Mouse (Mus musculus) forebrain, postnatal 0 days (tissue): Measurements from ENCODE around the gene Mettl3. TPM values are rescaled to one million over a fixed set of nuclear protein-coding genes. Genes with fewer than 3 reads are reported as not detected.

Source experiments
- ATAC-seq: fragments of 200-750 bp; cut with Nextera tagmentation; 2 replicates; pipeline ENCODE4 v1.8.0; 2017; ENCODE audit warnings: mild to moderate bottlenecking, moderate library complexity
- DNase-seq: peaks from one replicate; pipeline ENCODE4 v3.0.0-alpha.2; 2015
- H3K27ac ChIP-seq: fragments of 300-500 bp; sonication (generic); 2 replicates; pipeline ENCODE4 v1.5.1; 2014; ENCODE audit warnings: low read depth, mild to moderate bottlenecking, antibody characterized with exemption, low read length, moderate library complexity, mixed read lengths
- H3K27me3 ChIP-seq: fragments of 300-500 bp; sonication (generic); 2 replicates; pipeline ENCODE4 v1.6.1; 2014; ENCODE audit warnings: mild to moderate bottlenecking, low read length, mixed read lengths; ENCODE audit not compliant: insufficient read depth
- H3K36me3 ChIP-seq: fragments of 300-500 bp; sonication (generic); 2 replicates; pipeline ENCODE4 v1.6.1; 2014; ENCODE audit warnings: mild to moderate bottlenecking, moderate library complexity; ENCODE audit not compliant: insufficient read depth
- H3K4me1 ChIP-seq: fragments of 300-500 bp; sonication (generic); 2 replicates; pipeline ENCODE4 v1.6.1; 2014; ENCODE audit warnings: antibody characterized with exemption; ENCODE audit not compliant: insufficient read depth
- H3K4me2 ChIP-seq: fragments of 300-500 bp; sonication (generic); 2 replicates; pipeline ENCODE4 v1.6.1; 2014; ENCODE audit warnings: low read depth, mild to moderate bottlenecking, moderate library complexity
- H3K4me3 ChIP-seq: fragments of 300-500 bp; sonication (generic); 2 replicates; pipeline ENCODE4 v1.5.1; 2014; ENCODE audit warnings: low read depth, low read length, mixed read lengths
- H3K9ac ChIP-seq: fragments of 300-500 bp; sonication (generic); 2 replicates; pipeline ENCODE4 v1.6.1; 2014; ENCODE audit warnings: mild to moderate bottlenecking
- H3K9me3 ChIP-seq: fragments of 300-500 bp; sonication (generic); 2 replicates; pipeline ENCODE4 v1.6.1; 2016; ENCODE audit warnings: low read length
- CTCF ChIP-seq: sonication (generic); IDR thresholded peaks from 2 replicates; pipeline ENCODE4 v1.5.1; 2016; ENCODE audit warnings: antibody characterized with exemption, control low read depth, low read depth
- WGBS: fragments of 180-500 bp; shearing (Covaris S2); extraction: QIAGEN DNeasy Blood & Tissue Kit; methylation state at CpG from one replicate; pipeline ENCODE4 v1.1.7; 2014; 5-methylcytosine and 5-hydroxymethylcytosine counted together
- polyA plus RNA-seq: library from polyadenylated mRNA; unstranded; fragments of >200 nt; fragmentation: Nextera tagmentation; extraction: Ambion mirVana; gene quantifications from 2 replicates; pipeline ENCODE4 v1.2.1, GENCODE M21; 2015
- total RNA-seq: library from RNA; depleted of rRNA; stranded (reverse); fragments of >200 nt; gene quantifications from 2 replicates; pipeline ENCODE4 v1.2.3, GENCODE M21; 2014; rRNA removed

The Mettl3 gene
- 22.7 and 25.6 TPM in 2 replicates for total RNA-seq
- polyA plus RNA-seq: 16.9 and 24.0 TPM in 2 replicates

DNA sequence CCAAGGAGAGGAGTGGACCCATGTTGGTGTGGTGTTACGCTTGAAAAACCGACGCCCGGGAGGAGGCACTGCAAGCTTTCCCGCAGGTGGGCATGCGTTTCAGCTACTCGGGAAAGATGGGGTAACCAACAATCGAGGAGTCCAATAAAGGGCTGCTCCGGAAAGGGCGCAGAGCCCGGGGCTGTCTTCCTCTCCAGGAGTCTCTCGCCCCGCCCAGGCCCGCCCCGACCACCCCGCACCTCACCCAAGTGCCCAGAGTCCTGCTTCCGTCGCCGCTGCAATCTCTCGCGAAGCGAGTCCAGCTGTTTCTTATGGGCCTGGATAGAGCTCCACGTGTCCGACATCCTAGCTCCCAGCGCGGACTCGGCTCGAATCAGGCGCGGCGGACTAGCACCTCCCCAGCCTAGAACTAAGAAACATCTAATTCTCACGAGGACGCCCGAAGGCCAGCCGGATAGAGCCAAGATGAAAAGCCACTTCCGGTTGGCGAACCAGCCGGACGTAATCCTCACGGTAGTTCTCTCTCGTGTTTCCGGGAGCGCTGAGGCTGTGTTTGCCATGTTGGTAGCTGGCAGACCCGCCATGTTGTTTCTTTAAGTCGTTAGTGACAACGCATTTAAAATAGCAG lies at the start of gene Mettl3:
Gene Mettl3, minus strand, starts transcription at position 485 of the 628 bp plus-strand sequence.
- Histone ChIP-seq H3K4me2 (peak within 1 kb of the TSS; percentile 71), H3K4me1 (0 out of 2 replicates have a peak, but pooled peaks cover 4% of the 10 kb centered on the region), H3K27me3 (no peaks in the 10 kb centered on the region), H3K4me3 (peak within 1 kb of the TSS; percentile 87), H3K36me3 (peaks cover 14% of the 10 kb centered on the region), H3K9me3 (no peaks in the 10 kb centered on the region), H3K27ac (peak within 1 kb of the TSS; percentile 96), H3K9ac (peak within 1 kb of the TSS; percentile 80)
- DNase-seq (peak; percentile 97), ATAC-seq (peak; percentile 97)
- TF ChIP-seq CTCF: peak; percentile 50
- WGBS: under 1% methylated on average over 46 of the region's 46 CpGs

GRCm38 (mm10) chr14:52339512-52339852 lies 34.6 kb upstream of the Mettl3 start:
- no peak for TF ChIP-seq CTCF
- H3K36me3 ChIP-seq: no peaks in the 10 kb centered on the region
- H3K4me3 ChIP-seq: peak overlapping the region; percentile 33
- ATAC-seq (no peak), DNase-seq (no peak)
- H3K9ac ChIP-seq: peak overlapping the region; percentile 54
- H3K27ac ChIP-seq: peak overlapping the region; percentile 54; the same call in 1 of the 2 replicates
- H3K4me2 ChIP-seq: peak overlapping the region; percentile 55
- no peaks in the 10 kb centered on the region for H3K27me3 ChIP-seq
- no peaks in the 10 kb centered on the region for H3K9me3 ChIP-seq
- H3K4me1 ChIP-seq: no peaks in the 10 kb centered on the region
- 71% methylated on average over 6 of the region's 6 CpGs for WGBS

GRCm38 (mm10) chr14:52338751-52339511 lies 34.0 kb upstream of the Mettl3 start:
- H3K9ac ChIP-seq: peak overlapping the region; percentile 54
- H3K27me3 ChIP-seq: no peaks in the 10 kb centered on the region
- peak overlapping the region; percentile 54; the same call in 1 of the 2 replicates for H3K27ac ChIP-seq
- H3K4me2 ChIP-seq: peak overlapping the region; percentile 55
- ATAC-seq: peak; percentile 90
- peak; percentile 91 for TF ChIP-seq CTCF
- WGBS: 18% methylated on average over 21 of the region's 21 CpGs
- H3K4me1 ChIP-seq: no peaks in the 10 kb centered on the region
- H3K9me3 ChIP-seq: no peaks in the 10 kb centered on the region
- H3K36me3 ChIP-seq: no peaks in the 10 kb centered on the region
- peak overlapping the region; percentile 33 for H3K4me3 ChIP-seq
- DNase-seq: peak; percentile 91

- no peak overlapping the region for H3K4me3 ChIP-seq
- DNase-seq (no peak), ATAC-seq (no peak)
- no peaks in the 10 kb centered on the region for H3K9me3 ChIP-seq
- WGBS: 64% methylated on average over 1 of the region's 3 CpGs
- no peak overlapping the region for H3K27ac ChIP-seq
- peaks cover 4% of the 10 kb centered on the region; the same call in 1 of the 2 replicates for H3K27me3 ChIP-seq
- H3K9ac ChIP-seq: no peak overlapping the region
- H3K36me3 ChIP-seq: no peaks in the 10 kb centered on the region
- H3K4me2 ChIP-seq: no peak overlapping the region
- no peaks in the 10 kb centered on the region; the same call in 1 of the 2 replicates for H3K4me1 ChIP-seq
- no peak for TF ChIP-seq CTCF
Measured at GRCm38 (mm10) chr14:52332171-52332570, 27.2 kb upstream of the Mettl3 start.

GRCm38 (mm10) chr14:52331069-52331750 lies 26.3 kb upstream of the Mettl3 start:
- no peak overlapping the region for H3K27ac ChIP-seq
- H3K4me3 ChIP-seq: no peak overlapping the region
- WGBS: 8% methylated on average over 4 of the region's 4 CpGs
- H3K36me3 ChIP-seq: no peaks in the 10 kb centered on the region
- peaks cover 9% of the 10 kb centered on the region; the same call in 1 of the 2 replicates for H3K27me3 ChIP-seq
- no peak overlapping the region for H3K4me2 ChIP-seq
- no peaks in the 10 kb centered on the region; the same call in 1 of the 2 replicates for H3K4me1 ChIP-seq
- H3K9me3 ChIP-seq: no peaks in the 10 kb centered on the region
- DNase-seq (no peak), ATAC-seq (no peak)
- TF ChIP-seq CTCF: no peak
- no peak overlapping the region for H3K9ac ChIP-seq

- no peak for DNase-seq
- H3K27ac ChIP-seq: peak within 1 kb of the TSS; percentile 62
- peak within 1 kb of the TSS; percentile 87 for H3K4me2 ChIP-seq
- TF ChIP-seq CTCF: no peak
- H3K4me3 ChIP-seq: peak within 1 kb of the TSS; percentile 47
- H3K36me3 ChIP-seq: no peaks in the 10 kb centered on the region
- 1% methylated on average over 26 of the region's 26 CpGs for WGBS
- H3K4me1 ChIP-seq: no peaks in the 10 kb centered on the region; the same call in 1 of the 2 replicates
- no peaks in the 10 kb centered on the region for H3K9me3 ChIP-seq
- H3K27me3 ChIP-seq: peaks cover 9% of the 10 kb centered on the region; the same call in 1 of the 2 replicates
- ATAC-seq: peak; percentile 55
- peak within 1 kb of the TSS; percentile 45 for H3K9ac ChIP-seq
Measured at GRCm38 (mm10) chr14:52327910-52328812, 23.2 kb upstream of the Mettl3 start, which contains the start of gene Sall2. Sall2 (minus strand) TSS chr14:52328762.
